Mouse (Mus musculus): ENCODE results near the gene Gosr2.
"Not testable (repeated sequence)": the region's sequence is repeated elsewhere in the genome, so short reads cannot be mapped to it uniquely, and the experiment has no call there.

Gene Gosr2

GRCm38 (mm10) chr11:103691036-103691435 lies 6.7 kb downstream of the Gosr2 start:
- DNase-seq (ENCODE audit: extremely low read depth, low read depth, low spot score): no peak

GRCm38 (mm10) chr11:103688980-103689378 lies 8.7 kb downstream of the Gosr2 start:
- no peak for DNase-seq (ENCODE audit: extremely low read depth, low read depth, low spot score)

- no peak for DNase-seq (ENCODE audit: extremely low read depth, low read depth, low spot score)
These were observed 9.3 kb downstream of the Gosr2 start for GRCm38 (mm10) chr11:103688271-103688979.

GRCm38 (mm10) chr11:103686706-103687105 lies 11.0 kb downstream of the Gosr2 start:
- no peak for DNase-seq (ENCODE audit: extremely low read depth, low read depth, low spot score)

- DNase-seq (ENCODE audit: extremely low read depth, low read depth, low spot score): no peak
These were observed 12.4 kb downstream of the Gosr2 start for GRCm38 (mm10) chr11:103685261-103685736.

- no peak for DNase-seq (ENCODE audit: extremely low read depth, low read depth, low spot score)
These were observed 13.9 kb downstream of the Gosr2 start for GRCm38 (mm10) chr11:103683667-103684334.

GRCm38 (mm10) chr11:103677042-103677441 lies 20.7 kb downstream of the Gosr2 start:
- not testable (repeated sequence) for DNase-seq (ENCODE audit: extremely low read depth, low read depth, low spot score)

- DNase-seq (ENCODE audit: extremely low read depth, low read depth, low spot score): no peak
These were observed 22.1 kb downstream of the Gosr2 start for GRCm38 (mm10) chr11:103675556-103675955.

- DNase-seq (ENCODE audit: extremely low read depth, low read depth, low spot score): no peak
These were observed 30.7 kb downstream of the Gosr2 start for GRCm38 (mm10) chr11:103666907-103667426.

GRCm38 (mm10) chr11:103666181-103666906 lies 31.4 kb downstream of the Gosr2 start:
- DNase-seq (ENCODE audit: extremely low read depth, low read depth, low spot score): no peak

- no peak for DNase-seq (ENCODE audit: extremely low read depth, low read depth, low spot score)
These were observed 32.0 kb downstream of the Gosr2 start for GRCm38 (mm10) chr11:103665695-103666094.

- no peak for DNase-seq (ENCODE audit: extremely low read depth, low read depth, low spot score)
These were observed 34.6 kb downstream of the Gosr2 start for GRCm38 (mm10) chr11:103663119-103663518.

GRCm38 (mm10) chr11:103662546-103662945 lies 35.2 kb downstream of the Gosr2 start:
- no peak for DNase-seq (ENCODE audit: extremely low read depth, low read depth, low spot score)

- DNase-seq (ENCODE audit: extremely low read depth, low read depth, low spot score): no peak
These were observed 35.8 kb downstream of the Gosr2 start for GRCm38 (mm10) chr11:103661863-103662262.

- DNase-seq (ENCODE audit: extremely low read depth, low read depth, low spot score): no peak
These were observed 39.5 kb downstream of the Gosr2 start for GRCm38 (mm10) chr11:103658189-103658588.

- DNase-seq (ENCODE audit: extremely low read depth, low read depth, low spot score): no peak
These were observed 41.2 kb downstream of the Gosr2 start for GRCm38 (mm10) chr11:103656520-103656919.

GRCm38 (mm10) chr11:103653359-103653965 lies 44.2 kb downstream of the Gosr2 start:
- DNase-seq (ENCODE audit: extremely low read depth, low read depth, low spot score): no peak

- no peak for DNase-seq (ENCODE audit: extremely low read depth, low read depth, low spot score)
These were observed 46.3 kb downstream of the Gosr2 start for GRCm38 (mm10) chr11:103651426-103651825.

GRCm38 (mm10) chr11:103649983-103650493 lies 47.7 kb downstream of the Gosr2 start:
- DNase-seq (ENCODE audit: extremely low read depth, low read depth, low spot score): no peak

GRCm38 (mm10) chr11:103649301-103649982 lies 48.3 kb downstream of the Gosr2 start, which contains the start of gene Rprml:
Rprml (plus strand) TSS chr11:103649570.
- DNase-seq (ENCODE audit: extremely low read depth, low read depth, low spot score): no peak

Measured in fat pad, adult 2 months (tissue).